Mouse (Mus musculus): ENCODE data around the gene Olfr384. TPM values are rescaled to one million over a fixed set of nuclear protein-coding genes. Genes with fewer than 3 reads are reported as not detected.
"Not testable (repeated sequence)": the region's sequence is repeated elsewhere in the genome, so short reads cannot be mapped to it uniquely, and the experiment has no call there.

The Olfr384 gene
- not detected for total RNA-seq (2021)
- long read RNA-seq, experiment 1, result 0 reads
- long read RNA-seq, experiment 2, result 0 reads

- Histone ChIP-seq H3K4me3 (no peak within 1 kb of the TSS), H3K27ac (no peak within 1 kb of the TSS)
- DNase-seq (ENCODE audit: low spot score in 2 of 2), result no peak
- TF ChIP-seq CTCF (conservative IDR thresholded peaks at IDR 0.05), result no peak
Measured at GRCm38 (mm10) chr11:73598294-73598693, at the start of gene Olfr384. Olfr384 (plus strand) TSS chr11:73598594.

- DNase-seq (ENCODE audit: low spot score in 2 of 2), result no peak
- Histone ChIP-seq H3K27ac (no peak overlapping the region), H3K4me3 (no peak overlapping the region)
- TF ChIP-seq CTCF (conservative IDR thresholded peaks at IDR 0.05), result no peak
Measured at GRCm38 (mm10) chr11:73579871-73580270, 18.5 kb upstream of the Olfr384 start.

DNA sequence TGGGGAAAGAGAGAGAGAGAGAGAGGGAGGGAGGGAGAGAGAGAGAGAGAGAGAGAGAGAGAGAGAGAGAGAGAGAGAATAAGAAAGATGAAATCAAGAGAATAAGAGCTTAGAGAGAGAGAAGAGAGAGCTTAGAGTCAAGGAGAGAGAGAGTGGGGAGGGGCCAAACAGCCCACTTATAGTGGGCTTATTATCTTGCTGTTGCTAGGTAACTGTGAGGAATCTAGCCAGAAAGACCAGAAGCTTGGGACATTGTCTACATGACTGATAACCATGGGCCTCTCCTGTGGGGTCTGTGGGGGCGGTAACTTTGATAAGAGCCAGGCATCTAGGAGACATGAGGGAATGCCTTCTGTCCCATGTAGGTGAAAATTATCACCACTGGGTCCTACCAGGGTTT, 15.2 kb upstream of the Olfr384 start:
- DNase-seq (ENCODE audit: low spot score in 2 of 2); H3K27ac ChIP-seq; H3K4me3 ChIP-seq: not testable (repeated sequence)

DNA sequence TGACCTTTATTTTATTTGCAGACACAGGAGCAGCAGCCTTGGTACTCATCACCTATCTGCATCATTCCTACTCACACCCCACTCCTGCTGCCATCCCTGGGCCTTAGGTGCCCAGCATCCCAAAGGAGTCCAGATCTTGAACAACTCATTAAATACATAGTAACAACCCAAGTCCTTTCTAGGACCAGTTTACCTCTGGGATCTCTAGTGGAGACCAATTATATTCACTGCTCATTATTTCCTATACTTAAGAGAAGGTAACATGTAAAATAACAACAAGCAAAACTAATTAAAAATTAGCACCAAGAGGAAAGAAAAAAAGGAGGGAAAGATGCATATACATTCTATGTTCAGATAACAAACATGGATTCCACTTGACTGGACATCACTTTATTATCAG, 5.5 kb upstream of the Olfr384 start, which contains the start of gene Olfr385:
Olfr385 (minus strand) TSS at position 101 of the 400 bp plus-strand sequence.
- Histone ChIP-seq H3K27ac (no peak within 1 kb of the TSS), H3K4me3 (no peak within 1 kb of the TSS)
- no peak for TF ChIP-seq CTCF (conservative IDR thresholded peaks at IDR 0.05)
- DNase-seq (ENCODE audit: low spot score in 2 of 2), result no peak

Other genes with a start within 250 kb of the Olfr384 start
- gene Olfr20, start 247.8 kb upstream of the Olfr384 start, total RNA-seq (2021), result not detected
- not detected for gene Olfr376, start 227.3 kb upstream of the Olfr384 start, total RNA-seq (2021)
- gene Olfr1, start 199.0 kb upstream of the Olfr384 start, total RNA-seq (2021), result not detected
- not detected for gene Olfr378, start 170.1 kb upstream of the Olfr384 start, total RNA-seq (2021)
- not detected for gene Olfr380, start 141.1 kb upstream of the Olfr384 start, total RNA-seq (2021)
- not detected for gene Olfr381, start 107.0 kb upstream of the Olfr384 start, total RNA-seq (2021)
- gene Olfr382, start 81.4 kb upstream of the Olfr384 start, total RNA-seq (2021), result not detected
- not detected for gene Olfr385, start 5.6 kb upstream of the Olfr384 start, total RNA-seq (2021)
- gene Zfp735, start 90.2 kb downstream of the Olfr384 start, total RNA-seq (2021), result not detected
- not detected for gene Olfr389, start 182.1 kb downstream of the Olfr384 start, total RNA-seq (2021)
- gene Olfr390, start 184.4 kb downstream of the Olfr384 start, total RNA-seq (2021), result not detected
- not detected for gene Olfr391-ps, start 204.5 kb downstream of the Olfr384 start, total RNA-seq (2021)
- gene Olfr392, start 218.5 kb downstream of the Olfr384 start, total RNA-seq (2021), result not detected

Measured in layer of hippocampus, adult 2 months (tissue).